Mouse (Mus musculus): ENCODE measurements around the gene Rtn2. TPM values are rescaled to one million over a fixed set of nuclear protein-coding genes. Genes with fewer than 3 reads are reported as not detected.

Rtn2 gene
- total RNA-seq, 1 experiment from 2014 or later = 6.0 TPM

GRCm38 (mm10) chr7:19344938-19345471, 62.6 kb downstream of the Rtn2 start:
- peak; percentile 96 for DNase-seq

Other genes starting within 250 kb of the Rtn2 start
- gene Rsph6a, start 227.9 kb upstream of the Rtn2 start, total RNA-seq (2021) = not detected in 2 replicates
- 45.7 and 47.7 TPM in 2 replicates for gene Dmwd, start 206.4 kb upstream of the Rtn2 start, total RNA-seq (2021)
- gene Dmpk, start 198.8 kb upstream of the Rtn2 start, total RNA-seq (2021) = 64.2 and 65.6 TPM in 2 replicates
- gene Six5, start 188.0 kb upstream of the Rtn2 start, total RNA-seq (2021) = 13.3 and 15.3 TPM in 2 replicates
- 0.19 TPM in 1 of 2 replicates, not detected in the other for gene Gm4969, start 164.3 kb upstream of the Rtn2 start, total RNA-seq (2021)
- 11.2 and 11.9 TPM in 2 replicates for gene Fbxo46, start 162.8 kb upstream of the Rtn2 start, total RNA-seq (2021)
- gene Qpctl, start 133.3 kb upstream of the Rtn2 start, total RNA-seq (2021) = 13.2 and 15.2 TPM in 2 replicates
- gene Snrpd2, start 132.9 kb upstream of the Rtn2 start, total RNA-seq (2021) = 79.1 and 87.8 TPM in 2 replicates
- gene Gipr, start 116.5 kb upstream of the Rtn2 start, total RNA-seq (2021) = 0.71 and 0.93 TPM in 2 replicates
- gene Eml2, start 106.2 kb upstream of the Rtn2 start, total RNA-seq (2021) = 36.9 and 46.6 TPM in 2 replicates
- 9.7 and 12.4 TPM in 2 replicates for gene Gpr4, start 70.1 kb upstream of the Rtn2 start, total RNA-seq (2021)
- 27.5 and 28.5 TPM in 2 replicates for gene Opa3, start 54.3 kb upstream of the Rtn2 start, total RNA-seq (2021)
- gene Vasp, start 10.8 kb upstream of the Rtn2 start, total RNA-seq (2021) = 62.0 and 79.0 TPM in 2 replicates
- gene Ppm1n, start 2.6 kb upstream of the Rtn2 start, total RNA-seq (2021) = 0.19 TPM in 1 of 2 replicates, not detected in the other
- 2.1 and 22.4 TPM in 2 replicates for gene Fosb, start 27.4 kb downstream of the Rtn2 start, total RNA-seq (2021)
- gene Ercc1, start 62.2 kb downstream of the Rtn2 start, total RNA-seq (2021) = 37.1 and 46.7 TPM in 2 replicates
- 12.2 and 14.5 TPM in 2 replicates for gene Cd3eap, start 76.9 kb downstream of the Rtn2 start, total RNA-seq (2021)
- gene Ppp1r13l, start 77.1 kb downstream of the Rtn2 start, total RNA-seq (2021) = 7.3 and 8.3 TPM in 2 replicates
- 28.2 and 30.2 TPM in 2 replicates for gene Ercc2, start 99.4 kb downstream of the Rtn2 start, total RNA-seq (2021)
- gene Klc3, start 121.5 kb downstream of the Rtn2 start, total RNA-seq (2021) = 1.3 and 2.7 TPM in 2 replicates
- 0.74 and 0.79 TPM in 2 replicates for gene Ckm, start 122.2 kb downstream of the Rtn2 start, total RNA-seq (2021)
- gene Mark4, start 176.2 kb downstream of the Rtn2 start, total RNA-seq (2021) = 45.1 and 45.2 TPM in 2 replicates
- gene Exoc3l2, start 180.7 kb downstream of the Rtn2 start, total RNA-seq (2021) = 21.8 and 22.0 TPM in 2 replicates
- 6.7 and 8.6 TPM in 2 replicates for gene Bloc1s3, start 225.7 kb downstream of the Rtn2 start, total RNA-seq (2021)
- 69.4 and 71.2 TPM in 2 replicates for gene Trappc6a, start 225.8 kb downstream of the Rtn2 start, total RNA-seq (2021)
- gene Nkpd1, start 235.2 kb downstream of the Rtn2 start, total RNA-seq (2021) = 0.15 and 0.83 TPM in 2 replicates

Data from adrenal gland, postnatal 14 days (tissue).